Mouse (Mus musculus): Measurements from ENCODE around the gene Pccb. TPM values are rescaled to one million over a fixed set of nuclear protein-coding genes. Genes with fewer than 3 reads are reported as not detected.
A peak's percentile ranks its signal among the peaks of the same experiment; 100 is the strongest.

The Pccb gene
- polyA plus RNA-seq, 1 experiment from 2014 or later = 27.7 TPM

GRCm38 (mm10) chr9:101053279-101053678 lies 18.6 kb upstream of the Pccb start:
- Histone ChIP-seq H3K27ac (ENCODE audit: low read length) (peak overlapping the region; percentile 44; the same call in 1 of the 2 replicates), H3K4me2 (ENCODE audit: low read depth, low read length) (no peak overlapping the region), H3K9ac (ENCODE audit: low read length) (no peak overlapping the region), H3K27me3 (ENCODE audit: control insufficient read depth, insufficient read depth, low read length) (no peaks in the 10 kb centered on the region), H3K9me3 (replicated peaks; ENCODE audit: control insufficient read depth, low read length) (no peaks in the 10 kb centered on the region), H3K36me3 (ENCODE audit: control insufficient read depth, insufficient read depth, low read length) (no peaks in the 10 kb centered on the region), H3K4me3 (replicated peaks; ENCODE audit: low read length) (no peak overlapping the region), H3K4me1 (ENCODE audit: control insufficient read depth, insufficient read depth, low read length) (no peaks in the 10 kb centered on the region)
- WGBS = 56% methylated on average over 14 of the region's 14 CpGs
- no peak for ATAC-seq (ENCODE audit: insufficient read depth, low FRiP score)

- H3K27ac ChIP-seq (ENCODE audit: low read length) = peak overlapping the region; percentile 27; the same call in 1 of the 2 replicates
- H3K4me2 ChIP-seq (ENCODE audit: low read depth, low read length) = no peak overlapping the region
- H3K4me3 ChIP-seq (replicated peaks; ENCODE audit: low read length) = no peak overlapping the region
- H3K36me3 ChIP-seq (ENCODE audit: control insufficient read depth, insufficient read depth, low read length) = no peaks in the 10 kb centered on the region
- no peaks in the 10 kb centered on the region for H3K9me3 ChIP-seq (replicated peaks; ENCODE audit: control insufficient read depth, low read length)
- H3K4me1 ChIP-seq (ENCODE audit: control insufficient read depth, insufficient read depth, low read length) = no peaks in the 10 kb centered on the region
- 48% methylated on average over 6 of the region's 6 CpGs for WGBS
- no peak overlapping the region for H3K9ac ChIP-seq (ENCODE audit: low read length)
- no peak; the same call in 1 of the 2 replicates for ATAC-seq (ENCODE audit: insufficient read depth, low FRiP score)
- H3K27me3 ChIP-seq (ENCODE audit: control insufficient read depth, insufficient read depth, low read length) = no peaks in the 10 kb centered on the region
These were observed 18.0 kb upstream of the Pccb start for GRCm38 (mm10) chr9:101052691-101053090.

- Histone ChIP-seq H3K4me1 (ENCODE audit: control insufficient read depth, insufficient read depth, low read length) (no peaks in the 10 kb centered on the region), H3K4me2 (ENCODE audit: low read depth, low read length) (no peak overlapping the region), H3K36me3 (ENCODE audit: control insufficient read depth, insufficient read depth, low read length) (no peaks in the 10 kb centered on the region), H3K4me3 (replicated peaks; ENCODE audit: low read length) (no peak overlapping the region), H3K27me3 (ENCODE audit: control insufficient read depth, insufficient read depth, low read length) (no peaks in the 10 kb centered on the region), H3K9me3 (replicated peaks; ENCODE audit: control insufficient read depth, low read length) (no peaks in the 10 kb centered on the region), H3K27ac (ENCODE audit: low read length) (no peak overlapping the region), H3K9ac (ENCODE audit: low read length) (no peak overlapping the region)
- ATAC-seq (ENCODE audit: insufficient read depth, low FRiP score) = peak; percentile 56; the same call in 1 of the 2 replicates
- 74% methylated on average over 3 of the region's 3 CpGs for WGBS
These were observed 17.3 kb upstream of the Pccb start for GRCm38 (mm10) chr9:101052007-101052406.

- Histone ChIP-seq H3K9me3 (replicated peaks; ENCODE audit: control insufficient read depth, low read length) (no peaks in the 10 kb centered on the region), H3K36me3 (ENCODE audit: control insufficient read depth, insufficient read depth, low read length) (no peaks in the 10 kb centered on the region), H3K4me1 (ENCODE audit: control insufficient read depth, insufficient read depth, low read length) (peaks cover 11% of the 10 kb centered on the region), H3K27ac (ENCODE audit: low read length) (peak overlapping the region; percentile 66), H3K27me3 (ENCODE audit: control insufficient read depth, insufficient read depth, low read length) (no peaks in the 10 kb centered on the region), H3K4me2 (ENCODE audit: low read depth, low read length) (peak overlapping the region; percentile 39), H3K9ac (ENCODE audit: low read length) (peak overlapping the region; percentile 42), H3K4me3 (replicated peaks; ENCODE audit: low read length) (0 out of 2 replicates have a peak overlapping the region, but pooled peaks have one; percentile 3)
- WGBS = 19% methylated on average over 15 of the region's 15 CpGs
- peak; percentile 49; the same call in 1 of the 2 replicates for ATAC-seq (ENCODE audit: insufficient read depth, low FRiP score)
These were observed 11.1 kb upstream of the Pccb start for GRCm38 (mm10) chr9:101045710-101046338.

- ATAC-seq (ENCODE audit: insufficient read depth, low FRiP score) = no peak
- no peak overlapping the region for H3K4me3 ChIP-seq (replicated peaks; ENCODE audit: low read length)
- WGBS = 78% methylated on average over 9 of the region's 9 CpGs
These were observed 7.6 kb upstream of the Pccb start for GRCm38 (mm10) chr9:101042249-101042648.

GRCm38 (mm10) chr9:101041508-101041907 lies 6.8 kb upstream of the Pccb start:
- H3K9ac ChIP-seq (ENCODE audit: low read length) = no peak overlapping the region
- H3K27ac ChIP-seq (ENCODE audit: low read length) = no peak overlapping the region
- 73% methylated on average over 5 of the region's 5 CpGs for WGBS
- H3K4me3 ChIP-seq (replicated peaks; ENCODE audit: low read length) = no peak overlapping the region
- ATAC-seq (ENCODE audit: insufficient read depth, low FRiP score) = no peak
- H3K27me3 ChIP-seq (ENCODE audit: control insufficient read depth, insufficient read depth, low read length) = no peaks in the 10 kb centered on the region
- no peaks in the 10 kb centered on the region for H3K9me3 ChIP-seq (replicated peaks; ENCODE audit: control insufficient read depth, low read length)
- no peak overlapping the region for H3K4me2 ChIP-seq (ENCODE audit: low read depth, low read length)
- H3K4me1 ChIP-seq (ENCODE audit: control insufficient read depth, insufficient read depth, low read length) = peaks cover 11% of the 10 kb centered on the region
- no peaks in the 10 kb centered on the region for H3K36me3 ChIP-seq (ENCODE audit: control insufficient read depth, insufficient read depth, low read length)

More at GRCm38 (mm10) chr9:101042249-101042648, 7.6 kb upstream of the Pccb start:
- Histone ChIP-seq H3K9ac (ENCODE audit: low read length) (no peak overlapping the region), H3K27ac (ENCODE audit: low read length) (no peak overlapping the region), H3K4me1 (ENCODE audit: control insufficient read depth, insufficient read depth, low read length) (peaks cover 11% of the 10 kb centered on the region), H3K4me2 (ENCODE audit: low read depth, low read length) (no peak overlapping the region), H3K27me3 (ENCODE audit: control insufficient read depth, insufficient read depth, low read length) (no peaks in the 10 kb centered on the region), H3K9me3 (replicated peaks; ENCODE audit: control insufficient read depth, low read length) (no peaks in the 10 kb centered on the region), H3K36me3 (ENCODE audit: control insufficient read depth, insufficient read depth, low read length) (no peaks in the 10 kb centered on the region)

- Histone ChIP-seq H3K4me2 (ENCODE audit: low read depth, low read length) (no peak overlapping the region), H3K9ac (ENCODE audit: low read length) (no peak overlapping the region), H3K4me3 (replicated peaks; ENCODE audit: low read length) (no peak overlapping the region), H3K27ac (ENCODE audit: low read length) (no peak overlapping the region), H3K36me3 (ENCODE audit: control insufficient read depth, insufficient read depth, low read length) (no peaks in the 10 kb centered on the region), H3K4me1 (ENCODE audit: control insufficient read depth, insufficient read depth, low read length) (peaks cover 9% of the 10 kb centered on the region), H3K9me3 (replicated peaks; ENCODE audit: control insufficient read depth, low read length) (no peaks in the 10 kb centered on the region), H3K27me3 (ENCODE audit: control insufficient read depth, insufficient read depth, low read length) (no peaks in the 10 kb centered on the region)
- no peak for ATAC-seq (ENCODE audit: insufficient read depth, low FRiP score)
- WGBS = 46% methylated on average over 5 of the region's 5 CpGs
These were observed 3.9 kb upstream of the Pccb start for GRCm38 (mm10) chr9:101038634-101039033.

- no peaks in the 10 kb centered on the region for H3K27me3 ChIP-seq (ENCODE audit: control insufficient read depth, insufficient read depth, low read length)
- peak overlapping the region; percentile 7; the same call in 1 of the 2 replicates for H3K4me2 ChIP-seq (ENCODE audit: low read depth, low read length)
- peak overlapping the region; percentile 40; the same call in 1 of the 2 replicates for H3K27ac ChIP-seq (ENCODE audit: low read length)
- 22% methylated on average over 7 of the region's 7 CpGs for WGBS
- no peaks in the 10 kb centered on the region for H3K9me3 ChIP-seq (replicated peaks; ENCODE audit: control insufficient read depth, low read length)
- H3K36me3 ChIP-seq (ENCODE audit: control insufficient read depth, insufficient read depth, low read length) = no peaks in the 10 kb centered on the region
- H3K4me1 ChIP-seq (ENCODE audit: control insufficient read depth, insufficient read depth, low read length) = peaks cover 13% of the 10 kb centered on the region
- no peak for ATAC-seq (ENCODE audit: insufficient read depth, low FRiP score)
- no peak overlapping the region for H3K9ac ChIP-seq (ENCODE audit: low read length)
- H3K4me3 ChIP-seq (replicated peaks; ENCODE audit: low read length) = no peak overlapping the region
These were observed 2.7 kb upstream of the Pccb start for GRCm38 (mm10) chr9:101037396-101037795.

GRCm38 (mm10) chr9:101036876-101037275 lies 2.2 kb upstream of the Pccb start:
- no peak for ATAC-seq (ENCODE audit: insufficient read depth, low FRiP score)
- Histone ChIP-seq H3K9me3 (replicated peaks; ENCODE audit: control insufficient read depth, low read length) (no peaks in the 10 kb centered on the region), H3K27ac (ENCODE audit: low read length) (no peak overlapping the region), H3K36me3 (ENCODE audit: control insufficient read depth, insufficient read depth, low read length) (no peaks in the 10 kb centered on the region), H3K27me3 (ENCODE audit: control insufficient read depth, insufficient read depth, low read length) (no peaks in the 10 kb centered on the region), H3K4me1 (ENCODE audit: control insufficient read depth, insufficient read depth, low read length) (peaks cover 13% of the 10 kb centered on the region), H3K4me2 (ENCODE audit: low read depth, low read length) (no peak overlapping the region), H3K9ac (ENCODE audit: low read length) (no peak overlapping the region), H3K4me3 (replicated peaks; ENCODE audit: low read length) (no peak overlapping the region)
- WGBS = 62% methylated on average over 2 of the region's 2 CpGs

Data from stomach, embryonic 16.5 days (tissue).